Mouse (Mus musculus): ENCODE results near the gene Nrn1l. TPM values are rescaled to one million over a fixed set of nuclear protein-coding genes. Genes with fewer than 3 reads are reported as not detected.

Nrn1l gene
- total and polyA plus RNA-seq, 2 experiments from 2014 or later = 0.36 TPM; not detected in 1

- peaks cover 79% of the 10 kb centered on the region for H3K36me3 ChIP-seq (ENCODE audit: insufficient read depth)
Observed at GRCm38 (mm10) chr8:105890870-105891269, 2.5 kb upstream of the Nrn1l start.

GRCm38 (mm10) chr8:105892432-105892831 lies 935 bp upstream of the Nrn1l start:
- peak; percentile 40; the same call in 1 of the 2 replicates for ATAC-seq
- 88% methylated on average over 6 of the region's 6 CpGs for WGBS

More at GRCm38 (mm10) chr8:105890870-105891269, 2.5 kb upstream of the Nrn1l start:
- Histone ChIP-seq H3K9ac (no peak overlapping the region), H3K27ac (ENCODE audit: low read depth, low read length) (no peak overlapping the region), H3K4me1 (ENCODE audit: insufficient read depth) (no peaks in the 10 kb centered on the region), H3K9me3 (ENCODE audit: low read length) (no peaks in the 10 kb centered on the region), H3K4me3 (ENCODE audit: low read depth, low read length) (no peak overlapping the region), H3K27me3 (ENCODE audit: insufficient read depth, low read length) (no peaks in the 10 kb centered on the region), H3K4me2 (ENCODE audit: low read depth) (no peak overlapping the region)
- 0 out of 2 replicates have a peak, but pooled peaks have one; percentile 9 for ATAC-seq
- TF ChIP-seq CTCF (IDR thresholded peaks at IDR 0.05; ENCODE audit: low read depth) = no peak
- WGBS = 79% methylated on average over 6 of the region's 6 CpGs
- peak; percentile 23 for DNase-seq

GRCm38 (mm10) chr8:105897801-105898480 lies 4.6 kb downstream of the Nrn1l start:
- H3K27me3 ChIP-seq (ENCODE audit: insufficient read depth, low read length) = no peaks in the 10 kb centered on the region
- H3K27ac ChIP-seq (ENCODE audit: low read depth, low read length) = no peak overlapping the region
- H3K4me3 ChIP-seq (ENCODE audit: low read depth, low read length) = no peak overlapping the region
- ATAC-seq (no peak), DNase-seq (no peak)
- no peak overlapping the region for H3K4me2 ChIP-seq (ENCODE audit: low read depth)
- 81% methylated on average over 9 of the region's 9 CpGs for WGBS
- H3K36me3 ChIP-seq (ENCODE audit: insufficient read depth) = peaks cover 9% of the 10 kb centered on the region
- H3K9ac ChIP-seq = no peak overlapping the region
- no peaks in the 10 kb centered on the region for H3K9me3 ChIP-seq (ENCODE audit: low read length)
- no peak for TF ChIP-seq CTCF (IDR thresholded peaks at IDR 0.05; ENCODE audit: low read depth)
- no peaks in the 10 kb centered on the region for H3K4me1 ChIP-seq (ENCODE audit: insufficient read depth)

More at GRCm38 (mm10) chr8:105892432-105892831, 935 bp upstream of the Nrn1l start:
- no peaks in the 10 kb centered on the region for H3K9me3 ChIP-seq (ENCODE audit: low read length)
- no peak overlapping the region for H3K4me3 ChIP-seq (ENCODE audit: low read depth, low read length)
- peaks cover 63% of the 10 kb centered on the region for H3K36me3 ChIP-seq (ENCODE audit: insufficient read depth)
- no peaks in the 10 kb centered on the region for H3K4me1 ChIP-seq (ENCODE audit: insufficient read depth)
- peak; percentile 28 for DNase-seq
- peak; percentile 62 for TF ChIP-seq CTCF (IDR thresholded peaks at IDR 0.05; ENCODE audit: low read depth)
- no peak overlapping the region for H3K9ac ChIP-seq
- no peaks in the 10 kb centered on the region for H3K27me3 ChIP-seq (ENCODE audit: insufficient read depth, low read length)
- no peak overlapping the region for H3K27ac ChIP-seq (ENCODE audit: low read depth, low read length)
- no peak overlapping the region for H3K4me2 ChIP-seq (ENCODE audit: low read depth)

GRCm38 (mm10) chr8:105900180-105900940 lies 7.0 kb downstream of the Nrn1l start, which contains the start of gene Pskh1:
Gene Pskh1 (plus strand): TSS chr8:105900441.
- Histone ChIP-seq H3K9ac (peak within 1 kb of the TSS; percentile 98), H3K36me3 (ENCODE audit: insufficient read depth) (no peaks in the 10 kb centered on the region), H3K4me1 (ENCODE audit: insufficient read depth) (no peaks in the 10 kb centered on the region), H3K4me2 (ENCODE audit: low read depth) (peak within 1 kb of the TSS; percentile 85), H3K27me3 (ENCODE audit: insufficient read depth, low read length) (no peaks in the 10 kb centered on the region), H3K4me3 (ENCODE audit: low read depth, low read length) (peak within 1 kb of the TSS; percentile 94), H3K27ac (ENCODE audit: low read depth, low read length) (peak within 1 kb of the TSS; percentile 84), H3K9me3 (ENCODE audit: low read length) (no peaks in the 10 kb centered on the region)
- peak; percentile 96 for DNase-seq
- peak; percentile 97 for ATAC-seq
- no peak for TF ChIP-seq CTCF (IDR thresholded peaks at IDR 0.05; ENCODE audit: low read depth)
- WGBS = under 1% methylated on average over 67 of the region's 68 CpGs

- ATAC-seq (no peak), DNase-seq (no peak)
- H3K4me1 ChIP-seq (ENCODE audit: insufficient read depth) = no peaks in the 10 kb centered on the region
- no peaks in the 10 kb centered on the region for H3K9me3 ChIP-seq (ENCODE audit: low read length)
- H3K4me3 ChIP-seq (ENCODE audit: low read depth, low read length) = peak overlapping the region; percentile 94
- H3K9ac ChIP-seq = peak overlapping the region; percentile 98
- TF ChIP-seq CTCF (IDR thresholded peaks at IDR 0.05; ENCODE audit: low read depth) = no peak
- WGBS = 38% methylated on average over 16 of the region's 16 CpGs
- H3K36me3 ChIP-seq (ENCODE audit: insufficient read depth) = no peaks in the 10 kb centered on the region
- H3K4me2 ChIP-seq (ENCODE audit: low read depth) = peak overlapping the region; percentile 85
- no peaks in the 10 kb centered on the region for H3K27me3 ChIP-seq (ENCODE audit: insufficient read depth, low read length)
- H3K27ac ChIP-seq (ENCODE audit: low read depth, low read length) = peak overlapping the region; percentile 84
Observed at GRCm38 (mm10) chr8:105900941-105901616, 7.7 kb downstream of the Nrn1l start.

GRCm38 (mm10) chr8:105919390-105919789 lies 26.0 kb downstream of the Nrn1l start:
- Histone ChIP-seq H3K36me3 (ENCODE audit: insufficient read depth) (peaks cover 19% of the 10 kb centered on the region), H3K4me3 (ENCODE audit: low read depth, low read length) (no peak overlapping the region), H3K4me2 (ENCODE audit: low read depth) (no peak overlapping the region), H3K4me1 (ENCODE audit: insufficient read depth) (no peaks in the 10 kb centered on the region), H3K9ac (no peak overlapping the region), H3K27ac (ENCODE audit: low read depth, low read length) (no peak overlapping the region), H3K9me3 (ENCODE audit: low read length) (no peaks in the 10 kb centered on the region), H3K27me3 (ENCODE audit: insufficient read depth, low read length) (no peaks in the 10 kb centered on the region)
- no peak for TF ChIP-seq CTCF (IDR thresholded peaks at IDR 0.05; ENCODE audit: low read depth)
- DNase-seq = no peak
- no peak for ATAC-seq
- 94% methylated on average over 3 of the region's 3 CpGs for WGBS

All from forebrain, postnatal 0 days (tissue).